Mouse (Mus musculus) T-helper 17 cell (primary cell): ENCODE data around the gene Mtif3.

Experiments
- in situ Hi-C, 2 experiments: fragments of 300-600 bp; cut with MboI, MseI; formaldehyde crosslinking; loops; 1 replicate in 1 of 2; 2 replicates in 1 of 2; pipeline ENCODE4 v1.15.1; 2025; ENCODE audit warnings: high pct_unique_total_duplicates in 2 of 2

Mtif3 gene

GRCm38 (mm10) chr5:146963118-146963936, at the start of gene Mtif3:
Mtif3 (minus strand) TSS chr5:146963800.
- in situ Hi-C loops = loop anchor here in 1 of 2 experiments (10.0 kb wide), 1 partner anchor 121 kb away; no protein-coding TSS in a partner anchor

GRCm38 (mm10) chr5:147011333-147011732, 47.7 kb upstream of the Mtif3 start:
- in situ Hi-C loops = no loop called here

GRCm38 (mm10) chr5:147003303-147003702, 39.7 kb upstream of the Mtif3 start:
- in situ Hi-C loops = no loop called here

GRCm38 (mm10) chr5:147001312-147001711, 37.7 kb upstream of the Mtif3 start:
- in situ Hi-C loops = no loop called here

GRCm38 (mm10) chr5:146998802-146999201, 35.2 kb upstream of the Mtif3 start:
- in situ Hi-C loops = no loop called here

GRCm38 (mm10) chr5:146996812-146997211, 33.2 kb upstream of the Mtif3 start:
- in situ Hi-C loops = no loop called here

GRCm38 (mm10) chr5:146994973-146995372, 31.4 kb upstream of the Mtif3 start:
- in situ Hi-C loops = no loop called here

GRCm38 (mm10) chr5:146993509-146993908, 29.9 kb upstream of the Mtif3 start:
- in situ Hi-C loops = no loop called here

GRCm38 (mm10) chr5:146989051-146989450, 25.5 kb upstream of the Mtif3 start:
- in situ Hi-C loops = loop anchor here in 1 of 2 experiments (5.0 kb wide), 1 partner anchor 238 kb away; no protein-coding TSS in a partner anchor

- in situ Hi-C loops = loop anchor here in 1 of 2 experiments (5.0 kb wide), 1 partner anchor 240 kb away; no protein-coding TSS in a partner anchor
These were observed 24.0 kb upstream of the Mtif3 start for GRCm38 (mm10) chr5:146987588-146987987.

- in situ Hi-C loops = loop anchor here in 1 of 2 experiments (5.0 kb wide), 1 partner anchor 241 kb away; no protein-coding TSS in a partner anchor
These were observed 22.3 kb upstream of the Mtif3 start for GRCm38 (mm10) chr5:146985725-146986433.

- in situ Hi-C loops = loop anchor here in 1 of 2 experiments (5.0 kb wide), 1 partner anchor 244 kb away; no protein-coding TSS in a partner anchor
These were observed 19.6 kb upstream of the Mtif3 start for GRCm38 (mm10) chr5:146983216-146983615.

GRCm38 (mm10) chr5:146981376-146981775, 17.8 kb upstream of the Mtif3 start:
- in situ Hi-C loops = loop anchor here in 1 of 2 experiments (5.0 kb wide), 1 partner anchor 246 kb away; no protein-coding TSS in a partner anchor

GRCm38 (mm10) chr5:146974781-146975123, 11.2 kb upstream of the Mtif3 start:
- in situ Hi-C loops = loop anchor here in 1 of 2 experiments (5.0 kb wide), 1 partner anchor 68 kb away; no protein-coding TSS in a partner anchor

GRCm38 (mm10) chr5:146973858-146974780, 10.5 kb upstream of the Mtif3 start:
- in situ Hi-C loops = loop anchor here in 1 of 2 experiments (5.0 kb wide), 1 partner anchor 68 kb away; no protein-coding TSS in a partner anchor

GRCm38 (mm10) chr5:146973353-146973752, 9.8 kb upstream of the Mtif3 start:
- in situ Hi-C loops = loop anchor here in 1 of 2 experiments (5.0 kb wide), 1 partner anchor 69 kb away; no protein-coding TSS in a partner anchor

- in situ Hi-C loops = loop anchor here in 1 of 2 experiments (5.0 kb wide), 1 partner anchor 70 kb away; no protein-coding TSS in a partner anchor
These were observed 8.4 kb upstream of the Mtif3 start for GRCm38 (mm10) chr5:146971776-146972561.

GRCm38 (mm10) chr5:146968695-146969393, 5.2 kb upstream of the Mtif3 start:
- in situ Hi-C loops = loop anchor here in 1 of 2 experiments (10.0 kb wide), 1 partner anchor 116 kb away; no protein-coding TSS in a partner anchor

GRCm38 (mm10) chr5:146963937-146964278, 308 bp upstream of the Mtif3 start:
- in situ Hi-C loops = loop anchor here in 1 of 2 experiments (10.0 kb wide), 1 partner anchor 121 kb away; no protein-coding TSS in a partner anchor
